15 mouse cellular contexts compared by ENCODE assay signal in the genomic region with DNA sequence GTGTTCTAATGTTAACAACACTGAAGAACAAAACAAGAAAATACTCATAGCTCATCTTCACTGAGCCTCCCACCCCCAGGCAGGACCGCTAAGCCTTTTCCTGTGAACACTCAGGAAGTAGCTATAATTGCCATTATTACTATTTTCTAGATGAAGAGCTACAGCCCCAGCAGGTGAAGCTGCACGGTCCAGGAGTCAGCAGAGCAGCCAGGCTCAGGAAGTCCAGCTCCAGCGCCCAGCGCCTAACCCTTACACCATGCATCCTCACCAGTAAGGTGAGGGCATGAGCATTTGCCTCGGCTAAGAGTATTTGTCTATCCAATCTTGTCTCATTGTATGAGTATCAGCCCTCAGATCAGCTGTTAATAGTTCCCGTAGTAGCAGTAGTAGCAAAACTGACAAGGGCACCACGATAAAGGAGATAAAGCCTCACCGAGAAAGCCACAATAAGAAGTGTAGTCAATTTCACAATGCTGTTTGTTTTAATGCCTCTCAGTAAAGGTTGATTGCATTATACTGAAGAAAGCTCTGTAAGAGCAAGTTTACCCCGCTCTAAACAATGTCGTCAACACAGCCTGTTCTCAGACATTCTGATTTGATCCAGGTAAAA. TPM values are rescaled to one million over a fixed set of nuclear protein-coding genes. Genes with fewer than 3 reads are reported as not detected.
DNase-seq lines count a peak whose midpoint lies in the region; ATAC-seq and TF ChIP-seq lines count a peak whose summit lies in the region.
"Had no signal": no experiment of that assay in that cellular context is flagged by ENCODE, and none has a peak within 500 bp of the region (broad histone marks: within the 10 kb centered on the region; RNA-seq: fewer than 3 reads in every experiment).

No protein-coding gene starts in this region.

- H3K27me3 ChIP-seq in hindbrain, embryonic 13.5 days: no peaks in the 10 kb centered on the region
- H3K27me3 ChIP-seq in hindbrain, embryonic 10.5 days (ENCODE audit: insufficient read depth, poor library complexity, severe bottlenecking): no peaks in the 10 kb centered on the region
- no peaks in the 10 kb centered on the region for H3K27me3 ChIP-seq in intestine, postnatal 0 days (replicated peaks; ENCODE audit: control insufficient read depth, insufficient read depth, low read length)
- H3K27me3 ChIP-seq: embryonic facial prominence, embryonic 13.5 days; lung, embryonic 15.5 days; midbrain, embryonic 12.5 days had no signal

- H3K27ac ChIP-seq in hindbrain, embryonic 13.5 days: 0 out of 2 replicates have a peak overlapping the region, but pooled peaks have one; percentile 18
- H3K27ac ChIP-seq in hindbrain, embryonic 10.5 days: no peak overlapping the region
- H3K27ac ChIP-seq in layer of hippocampus, adult 2 months: peak overlapping the region; percentile 16; the same call in 1 of the 2 replicates
- H3K27ac ChIP-seq in intestine, postnatal 0 days (ENCODE audit: low read depth, low read length): peak overlapping the region; percentile 21; the same call in 1 of the 2 replicates
- H3K27ac ChIP-seq: embryonic facial prominence, embryonic 13.5 days; forebrain, embryonic 10.5 days; heart, embryonic 10.5 days; lung, embryonic 15.5 days; midbrain, embryonic 12.5 days had no signal

- H3K4me3 ChIP-seq in hindbrain, embryonic 13.5 days: no peak overlapping the region
- no peak overlapping the region for H3K4me3 ChIP-seq in hindbrain, embryonic 10.5 days
- H3K4me3 ChIP-seq in layer of hippocampus, adult 2 months: no peak overlapping the region
- H3K4me3 ChIP-seq in intestine, postnatal 0 days (ENCODE audit: low read depth, low read length): no peak overlapping the region
- H3K4me3 ChIP-seq: embryonic facial prominence, embryonic 13.5 days; forebrain, embryonic 10.5 days; heart, embryonic 10.5 days; lung, embryonic 15.5 days; midbrain, embryonic 12.5 days had no signal

- DNase-seq in hindbrain, embryonic 10.5 days (ENCODE audit: low spot score): no peak
- DNase-seq in layer of hippocampus, adult 2 months (ENCODE audit: low spot score in 2 of 2): no peak
- DNase-seq in layer of hippocampus, adult 9-10 months (ENCODE audit: low spot score): no peak
- DNase-seq in B cell, adult 2 months: peak; percentile 24 to 29
- no peak for DNase-seq in lung, postnatal 10 days
- no peak for DNase-seq in lung, postnatal 14 days
- DNase-seq: gastrocnemius, postnatal 14 days; heart, postnatal 14 days had no signal

- no peak overlapping the region for H3K9ac ChIP-seq in hindbrain, embryonic 13.5 days
- no peak overlapping the region for H3K9ac ChIP-seq in intestine, postnatal 0 days (ENCODE audit: low read depth, low read length)
- H3K9ac ChIP-seq: embryonic facial prominence, embryonic 13.5 days; lung, embryonic 15.5 days; midbrain, embryonic 12.5 days had no signal

- no peak for TF ChIP-seq CTCF in layer of hippocampus, adult 2 months (conservative IDR thresholded peaks at IDR 0.05)
- no peak for TF ChIP-seq CTCF in intestine, postnatal 0 days (IDR thresholded peaks at IDR 0.05; ENCODE audit: low read depth)

- H3K36me3 ChIP-seq in hindbrain, embryonic 13.5 days: no peaks in the 10 kb centered on the region
- H3K36me3 ChIP-seq in hindbrain, embryonic 10.5 days: no peaks in the 10 kb centered on the region
- H3K36me3 ChIP-seq in intestine, postnatal 0 days (ENCODE audit: control insufficient read depth, insufficient read depth): no peaks in the 10 kb centered on the region
- H3K36me3 ChIP-seq: embryonic facial prominence, embryonic 13.5 days; forebrain, embryonic 10.5 days; heart, embryonic 10.5 days; lung, embryonic 15.5 days; midbrain, embryonic 12.5 days had no signal

- H3K4me2 ChIP-seq in hindbrain, embryonic 13.5 days: no peak overlapping the region
- peak overlapping the region; percentile 40 for H3K4me2 ChIP-seq in intestine, postnatal 0 days (replicated peaks; ENCODE audit: low read depth)
- H3K4me2 ChIP-seq: embryonic facial prominence, embryonic 13.5 days; lung, embryonic 15.5 days; midbrain, embryonic 12.5 days had no signal

- WGBS in hindbrain, embryonic 13.5 days: 82% methylated on average over 10 of the region's 10 CpGs
- 86% methylated on average over 10 of the region's 10 CpGs for WGBS in hindbrain, embryonic 10.5 days
- 53% methylated on average over 10 of the region's 10 CpGs for WGBS in intestine, postnatal 0 days

- no peaks in the 10 kb centered on the region for H3K9me3 ChIP-seq in hindbrain, embryonic 13.5 days
- H3K9me3 ChIP-seq in hindbrain, embryonic 10.5 days: no peaks in the 10 kb centered on the region
- H3K9me3 ChIP-seq in intestine, postnatal 0 days (ENCODE audit: control insufficient read depth): no peaks in the 10 kb centered on the region
- H3K9me3 ChIP-seq: embryonic facial prominence, embryonic 13.5 days; forebrain, embryonic 10.5 days; heart, embryonic 10.5 days; lung, embryonic 15.5 days; midbrain, embryonic 12.5 days had no signal

- peaks cover 8% of the 10 kb centered on the region for H3K4me1 ChIP-seq in hindbrain, embryonic 13.5 days (replicated peaks)
- H3K4me1 ChIP-seq in hindbrain, embryonic 10.5 days (replicated peaks): no peaks in the 10 kb centered on the region
- 0 out of 2 replicates have a peak, but pooled peaks cover 8% of the 10 kb centered on the region for H3K4me1 ChIP-seq in intestine, postnatal 0 days (replicated peaks; ENCODE audit: control insufficient read depth, insufficient read depth, low read length)
- H3K4me1 ChIP-seq: embryonic facial prominence, embryonic 13.5 days; lung, embryonic 15.5 days had no signal

- no peak for ATAC-seq in hindbrain, embryonic 13.5 days (ENCODE audit: low FRiP score)
- ATAC-seq in intestine, postnatal 0 days: 0 out of 2 replicates have a peak, but pooled peaks have one; percentile 13

RNA-seq across cellular contexts. Expression of gene Ncoa1, which starts 21.9 kb away (rescaled TPM):
- 10.3 and 11.5 TPM in 2 replicates for polyA plus RNA-seq in hindbrain, embryonic 13.5 days (2015; fragmentation: Nextera tagmentation; extraction: Ambion mirVana)
- polyA plus RNA-seq in hindbrain, embryonic 10.5 days (2016; fragmentation: Nextera tagmentation; extraction: Ambion mirVana): 2.6 and 2.8 TPM in 2 replicates
- 100 to 1,000 TPM; 142 to 146 TPM for total RNA-seq in layer of hippocampus, adult 2 months (2021)
- polyA plus RNA-seq in intestine, postnatal 0 days (2015; fragmentation: Nextera tagmentation; extraction: Ambion mirVana): 6.0 and 6.6 TPM in 2 replicates

Comparison
In these comparisons a context has a peak if more than half of its experiments do, and no peak if none do; other contexts are left out.
1. DNase-seq: peak in B cell, adult 2 months (2 of 2); none in hindbrain, embryonic 10.5 days (single experiment), layer of hippocampus, adult 2 months (0 of 2), layer of hippocampus, adult 9-10 months (single experiment), lung, postnatal 10 days (single experiment) and lung, postnatal 14 days (single experiment).